Mouse (Mus musculus) MEL (cell line): ENCODE measurements around the gene Iqch.

Experiments used
- CTCF ChIP-seq, 3 experiments: IDR thresholded peaks in 2 of 3; conservative IDR thresholded peaks in 1 of 3; 2 replicates each; pipeline ENCODE4 v1.5.1; 2011 to 2012; ENCODE audit warnings: low read length in 3 of 3, low read depth in 2 of 3, mild to moderate bottlenecking in 2 of 3, improper control_type of control experiment in 1 of 3, inconsistent platforms in 1 of 3, mixed read lengths in 1 of 3, moderate library complexity in 1 of 3; ENCODE audit not compliant: control insufficient read depth in 1 of 3, insufficient read depth in 1 of 3, poor library complexity in 1 of 3, severe bottlenecking in 1 of 3
- E2F4 ChIP-seq: IDR thresholded peaks from 2 replicates; pipeline ENCODE4 v1.6.1; 2011; ENCODE audit warnings: low read depth, low read length, improper control_type of control experiment, borderline replicate concordance
- ELF1 ChIP-seq: IDR thresholded peaks from 2 replicates; pipeline ENCODE4 v1.6.1; 2014; ENCODE audit warnings: low read depth, mild to moderate bottlenecking, inconsistent platforms, low read length, improper control_type of control experiment, moderate library complexity
- ETS1 ChIP-seq: IDR thresholded peaks from 2 replicates; pipeline ENCODE4 v1.6.1; 2012; ENCODE audit warnings: low read depth, mild to moderate bottlenecking, inconsistent platforms, low read length, improper control_type of control experiment, moderate library complexity
- KAT2A ChIP-seq: conservative IDR thresholded peaks from 2 replicates; pipeline ENCODE4 v1.6.1; 2012; ENCODE audit warnings: low read depth, low read length, improper control_type of control experiment, inconsistent platforms
- MAX ChIP-seq: IDR thresholded peaks from 2 replicates; pipeline ENCODE4 v1.6.1; 2011; ENCODE audit warnings: low read length, improper control_type of control experiment
- MEF2A ChIP-seq: IDR thresholded peaks from 2 replicates; pipeline ENCODE4 v1.6.1; 2014; ENCODE audit warnings: low read depth, mild to moderate bottlenecking, inconsistent platforms, low read length, improper control_type of control experiment; ENCODE audit not compliant: poor library complexity, insufficient replicate concordance, severe bottlenecking; ENCODE audit errors: extremely low read depth
- NELFE ChIP-seq: IDR thresholded peaks from 2 replicates; pipeline ENCODE4 v1.6.1; 2011; ENCODE audit warnings: low read depth, low read length, improper control_type of control experiment
- POLR2A ChIP-seq, 2 experiments: IDR thresholded peaks; 2 replicates each; pipeline ENCODE4 v1.6.1; 2011 to 2012; ENCODE audit warnings: low read length in 2 of 2, mild to moderate bottlenecking in 2 of 2, control low read depth in 1 of 2, improper control_type of control experiment in 1 of 2, low read depth in 1 of 2, moderate library complexity in 1 of 2; ENCODE audit not compliant: control insufficient read depth in 1 of 2, insufficient read depth in 1 of 2, poor library complexity in 1 of 2
- POLR2AphosphoS2 ChIP-seq: IDR thresholded peaks from 2 replicates; pipeline ENCODE4 v1.6.1; 2011; ENCODE audit warnings: low read length, improper control_type of control experiment
- POLR2AphosphoS5 ChIP-seq: IDR thresholded peaks from 2 replicates; pipeline ENCODE4 v1.6.1; 2012; ENCODE audit warnings: low read depth, borderline replicate concordance, mild to moderate bottlenecking, inconsistent platforms, low read length, moderate library complexity, mixed read lengths
- ZC3H11A ChIP-seq: IDR thresholded peaks from 2 replicates; pipeline ENCODE4 v1.6.1; 2012; ENCODE audit warnings: low read depth, mild to moderate bottlenecking, inconsistent platforms, low read length, improper control_type of control experiment
- ZMIZ1 ChIP-seq: IDR thresholded peaks from 2 replicates; pipeline ENCODE4 v1.6.1; 2012; ENCODE audit warnings: low read depth, mild to moderate bottlenecking, inconsistent platforms, low read length, improper control_type of control experiment, moderate library complexity

GRCm38 (mm10) chr9:63632924-63633323, 30.6 kb upstream of the Iqch start:
- TF ChIP-seq NELFE, result no peak
- TF ChIP-seq POLR2AphosphoS2, result no peak
- TF ChIP-seq MEF2A, result no peak
- no peak for TF ChIP-seq KAT2A
- TF ChIP-seq CTCF (IDR thresholded peaks at IDR 0.05 in 2 of 3, conservative IDR thresholded peaks at IDR 0.05 in 1 of 3; ENCODE audit: control insufficient read depth in 1 of 3, insufficient read depth in 1 of 3, low read depth in 2 of 3, low read length in 3 of 3, poor library complexity in 1 of 3, severe bottlenecking in 1 of 3), result no peak
- TF ChIP-seq ZMIZ1, result no peak
- no peak for TF ChIP-seq MAX
- TF ChIP-seq ELF1, result no peak
- TF ChIP-seq E2F4, result no peak
- TF ChIP-seq POLR2A (IDR thresholded peaks at IDR 0.05; ENCODE audit: control insufficient read depth in 1 of 2, insufficient read depth in 1 of 2, low read depth in 1 of 2, low read length in 2 of 2, poor library complexity in 1 of 2), result no peak
- no peak for TF ChIP-seq ZC3H11A
- no peak for TF ChIP-seq ETS1
- TF ChIP-seq POLR2AphosphoS5, result no peak
